Mouse (Mus musculus) limb, embryonic 15.5 days (tissue): Measurements from ENCODE around the gene Nipal1. TPM values are rescaled to one million over a fixed set of nuclear protein-coding genes. Genes with fewer than 3 reads are reported as not detected.
A peak's percentile ranks its signal among the peaks of the same experiment; 100 is the strongest.

ENCODE experiments used
- ATAC-seq: fragments of 200-750 bp; cut with Nextera tagmentation; 2 replicates; pipeline ENCODE4 v1.8.0; 2017; ENCODE audit warnings: low read depth, moderate TSS enrichment; ENCODE audit not compliant: insufficient number of reproducible peaks, low FRiP score, low TSS enrichment
- H3K27ac ChIP-seq: fragments of 300-500 bp; sonication (generic); 2 replicates; pipeline ENCODE4 v1.5.1; 2015; ENCODE audit warnings: moderate library complexity, mild to moderate bottlenecking, inconsistent platforms
- H3K27me3 ChIP-seq: fragments of 300-500 bp; sonication (generic); 2 replicates; pipeline ENCODE4 v1.6.1; 2015; ENCODE audit warnings: inconsistent platforms
- H3K36me3 ChIP-seq: fragments of 300-500 bp; sonication (generic); 2 replicates; pipeline ENCODE4 v1.6.1; 2015; ENCODE audit warnings: inconsistent platforms
- H3K4me1 ChIP-seq: fragments of 300-500 bp; sonication (generic); 2 replicates; pipeline ENCODE4 v1.6.1; 2015; ENCODE audit warnings: inconsistent platforms
- H3K4me2 ChIP-seq: fragments of 300-500 bp; sonication (generic); 2 replicates; pipeline ENCODE4 v1.6.1; 2015; ENCODE audit warnings: mild to moderate bottlenecking, inconsistent platforms
- H3K4me3 ChIP-seq: fragments of 300-500 bp; sonication (generic); 2 replicates; pipeline ENCODE4 v1.5.1; 2015; ENCODE audit warnings: mild to moderate bottlenecking, inconsistent platforms
- H3K9ac ChIP-seq: fragments of 300-500 bp; sonication (generic); 2 replicates; pipeline ENCODE4 v1.6.1; 2015; ENCODE audit warnings: inconsistent platforms
- H3K9me3 ChIP-seq: fragments of 300-500 bp; sonication (generic); 2 replicates; pipeline ENCODE4 v1.6.1; 2016; ENCODE audit warnings: inconsistent platforms
- WGBS: fragments of 180-500 bp; shearing (Covaris S2); methylation state at CpG from one replicate; pipeline ENCODE4 v1.1.7; 2015; 5-methylcytosine and 5-hydroxymethylcytosine counted together
- polyA plus RNA-seq: library from polyadenylated mRNA; unstranded; fragments of >200 nt; fragmentation: Nextera tagmentation; extraction: Ambion mirVana; gene quantifications from 2 replicates; pipeline ENCODE4 v1.2.1, GENCODE M21; 2015

Nipal1 gene
- polyA plus RNA-seq, result 24.8 and 27.7 TPM in 2 replicates

- ATAC-seq, result peak; percentile 84
- no peaks in the 10 kb centered on the region for H3K9me3 ChIP-seq
- peak within 1 kb of the TSS; percentile 81 for H3K4me2 ChIP-seq
- no peak within 1 kb of the TSS for H3K27ac ChIP-seq
- peaks cover 28% of the 10 kb centered on the region for H3K27me3 ChIP-seq
- H3K36me3 ChIP-seq, result no peaks in the 10 kb centered on the region
- H3K9ac ChIP-seq, result peak within 1 kb of the TSS; percentile 42
- H3K4me3 ChIP-seq, result peak within 1 kb of the TSS; percentile 50
- under 1% methylated on average over 25 of the region's 25 CpGs for WGBS
- peaks cover 13% of the 10 kb centered on the region for H3K4me1 ChIP-seq
These were observed at the start of gene Nipal1 for GRCm38 (mm10) chr5:72647418-72647907. Gene Nipal1 (plus strand): TSS chr5:72647795.

- no peak for ATAC-seq
- WGBS, result 14% methylated on average over 5 of the region's 5 CpGs
These were observed 46.6 kb upstream of the Nipal1 start for GRCm38 (mm10) chr5:72601006-72601405.

DNA sequence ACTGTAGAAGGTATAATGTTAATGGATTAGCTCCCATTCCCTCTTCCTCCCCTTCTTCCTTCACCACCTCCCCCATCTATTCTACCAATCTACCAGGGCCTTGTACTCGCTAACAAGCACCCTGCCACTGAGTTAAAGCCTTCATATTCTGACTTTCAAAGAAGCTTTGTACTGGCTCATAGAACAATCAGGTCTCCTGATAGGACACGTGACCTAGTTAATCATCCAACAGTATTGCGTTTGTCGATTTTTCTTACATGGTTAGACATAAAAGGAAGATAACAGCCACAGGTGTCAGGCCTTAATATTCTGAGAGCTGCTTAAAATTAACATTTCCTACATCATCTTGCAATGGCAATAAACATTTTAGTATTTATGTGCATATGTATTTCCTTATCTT lies 44.5 kb upstream of the Nipal1 start:
- WGBS, result 88% methylated on average over 4 of the region's 4 CpGs
- H3K4me2 ChIP-seq, result no peak overlapping the region
- H3K27ac ChIP-seq, result no peak overlapping the region
- H3K4me3 ChIP-seq, result no peak overlapping the region
- H3K9ac ChIP-seq, result no peak overlapping the region
- no peaks in the 10 kb centered on the region for H3K27me3 ChIP-seq
- ATAC-seq, result no peak
- no peaks in the 10 kb centered on the region for H3K9me3 ChIP-seq
- no peaks in the 10 kb centered on the region for H3K4me1 ChIP-seq
- H3K36me3 ChIP-seq, result no peaks in the 10 kb centered on the region

More at GRCm38 (mm10) chr5:72601006-72601405, 46.6 kb upstream of the Nipal1 start:
- no peaks in the 10 kb centered on the region for H3K27me3 ChIP-seq
- H3K4me1 ChIP-seq, result no peaks in the 10 kb centered on the region
- no peak overlapping the region for H3K4me3 ChIP-seq
- H3K36me3 ChIP-seq, result no peaks in the 10 kb centered on the region
- no peak overlapping the region for H3K9ac ChIP-seq
- no peak overlapping the region for H3K27ac ChIP-seq
- H3K9me3 ChIP-seq, result no peaks in the 10 kb centered on the region
- no peak overlapping the region for H3K4me2 ChIP-seq

DNA sequence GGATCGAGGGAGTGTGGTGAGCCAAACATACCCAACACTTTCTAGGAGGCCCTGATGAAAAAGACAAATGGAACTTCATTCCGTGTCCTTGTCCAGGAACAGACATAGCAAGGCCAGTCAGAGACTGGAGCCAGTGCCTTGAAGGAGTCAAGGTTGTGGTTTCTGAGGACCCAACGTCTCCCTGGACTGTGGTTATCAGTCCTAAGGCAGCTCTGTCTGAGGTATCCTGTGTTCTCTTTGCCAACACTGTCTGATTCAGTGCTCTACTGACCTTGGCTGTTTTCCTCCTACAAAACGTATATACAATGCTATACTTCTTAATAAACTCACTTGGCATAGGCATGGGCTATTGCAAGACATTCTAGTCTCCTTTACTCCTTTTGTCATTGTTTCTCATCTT lies 30.2 kb upstream of the Nipal1 start:
- Histone ChIP-seq H3K4me2 (no peak overlapping the region), H3K36me3 (no peaks in the 10 kb centered on the region), H3K27ac (no peak overlapping the region), H3K9me3 (no peaks in the 10 kb centered on the region), H3K27me3 (no peaks in the 10 kb centered on the region), H3K4me1 (no peaks in the 10 kb centered on the region), H3K9ac (no peak overlapping the region), H3K4me3 (no peak overlapping the region)
- ATAC-seq, result no peak
- 75% methylated on average over 4 of the region's 4 CpGs for WGBS

- Histone ChIP-seq H3K27ac (no peak overlapping the region), H3K9ac (no peak overlapping the region), H3K36me3 (no peaks in the 10 kb centered on the region), H3K4me2 (no peak overlapping the region), H3K27me3 (no peaks in the 10 kb centered on the region), H3K4me3 (no peak overlapping the region), H3K4me1 (no peaks in the 10 kb centered on the region), H3K9me3 (no peaks in the 10 kb centered on the region)
- ATAC-seq, result no peak
- WGBS, result 81% methylated on average over 1 of the region's 1 CpGs
These were observed 26.6 kb upstream of the Nipal1 start for GRCm38 (mm10) chr5:72621022-72621421.

GRCm38 (mm10) chr5:72630026-72630425 lies 17.6 kb upstream of the Nipal1 start:
- Histone ChIP-seq H3K9ac (no peak overlapping the region), H3K4me3 (no peak overlapping the region), H3K27ac (no peak overlapping the region), H3K4me1 (no peaks in the 10 kb centered on the region), H3K4me2 (no peak overlapping the region), H3K27me3 (no peaks in the 10 kb centered on the region), H3K9me3 (no peaks in the 10 kb centered on the region), H3K36me3 (no peaks in the 10 kb centered on the region)
- ATAC-seq, result no peak
- 84% methylated on average over 6 of the region's 6 CpGs for WGBS

- 82% methylated on average over 9 of the region's 9 CpGs for WGBS
- H3K4me2 ChIP-seq, result no peak overlapping the region
These were observed 12.8 kb upstream of the Nipal1 start for GRCm38 (mm10) chr5:72634791-72635271.

DNA sequence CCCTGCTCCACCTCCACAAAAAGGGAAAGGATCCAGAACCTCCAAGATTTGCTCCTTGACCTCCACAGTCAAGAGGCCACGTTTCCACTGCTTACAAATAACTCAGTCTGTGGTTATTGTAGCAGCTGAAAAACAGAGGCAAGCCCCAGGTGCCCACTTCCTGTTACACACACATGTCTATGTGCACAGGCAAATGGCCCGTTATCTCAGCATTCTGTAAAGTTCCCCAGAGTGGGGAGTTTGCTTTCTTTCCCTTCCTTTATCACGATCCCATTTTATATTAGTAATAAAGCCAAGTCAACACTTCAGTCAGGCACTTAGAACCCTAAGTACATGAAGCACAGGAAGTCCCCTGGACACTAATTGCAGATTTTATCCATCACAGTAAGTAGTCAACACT lies 11.5 kb upstream of the Nipal1 start:
- 39% methylated on average over 3 of the region's 3 CpGs for WGBS
- no peaks in the 10 kb centered on the region for H3K9me3 ChIP-seq
- H3K9ac ChIP-seq, result no peak overlapping the region
- no peak overlapping the region for H3K4me3 ChIP-seq
- H3K36me3 ChIP-seq, result no peaks in the 10 kb centered on the region
- H3K27ac ChIP-seq, result no peak overlapping the region
- no peaks in the 10 kb centered on the region for H3K4me1 ChIP-seq
- H3K4me2 ChIP-seq, result no peak overlapping the region
- ATAC-seq, result no peak
- H3K27me3 ChIP-seq, result no peaks in the 10 kb centered on the region

More at GRCm38 (mm10) chr5:72634791-72635271, 12.8 kb upstream of the Nipal1 start:
- H3K9ac ChIP-seq, result no peak overlapping the region
- no peak overlapping the region for H3K27ac ChIP-seq
- no peaks in the 10 kb centered on the region for H3K9me3 ChIP-seq
- ATAC-seq, result no peak
- H3K36me3 ChIP-seq, result no peaks in the 10 kb centered on the region
- H3K4me1 ChIP-seq, result no peaks in the 10 kb centered on the region
- no peaks in the 10 kb centered on the region for H3K27me3 ChIP-seq
- no peak overlapping the region for H3K4me3 ChIP-seq

- Histone ChIP-seq H3K27ac (no peak overlapping the region), H3K4me2 (no peak overlapping the region), H3K4me3 (no peak overlapping the region), H3K36me3 (no peaks in the 10 kb centered on the region), H3K9ac (no peak overlapping the region), H3K9me3 (no peaks in the 10 kb centered on the region), H3K4me1 (no peaks in the 10 kb centered on the region), H3K27me3 (no peaks in the 10 kb centered on the region)
- ATAC-seq, result no peak
- 86% methylated on average over 3 of the region's 3 CpGs for WGBS
These were observed 11.0 kb upstream of the Nipal1 start for GRCm38 (mm10) chr5:72636576-72636975.

GRCm38 (mm10) chr5:72640072-72640471 lies 7.5 kb upstream of the Nipal1 start:
- no peaks in the 10 kb centered on the region for H3K36me3 ChIP-seq
- no peak overlapping the region for H3K9ac ChIP-seq
- H3K9me3 ChIP-seq, result no peaks in the 10 kb centered on the region
- H3K27me3 ChIP-seq, result 0 out of 2 replicates have a peak, but pooled peaks cover 4% of the 10 kb centered on the region
- no peak overlapping the region for H3K4me2 ChIP-seq
- no peak for ATAC-seq
- H3K27ac ChIP-seq, result no peak overlapping the region
- WGBS, result 93% methylated on average over 1 of the region's 1 CpGs
- H3K4me1 ChIP-seq, result no peaks in the 10 kb centered on the region
- H3K4me3 ChIP-seq, result no peak overlapping the region

DNA sequence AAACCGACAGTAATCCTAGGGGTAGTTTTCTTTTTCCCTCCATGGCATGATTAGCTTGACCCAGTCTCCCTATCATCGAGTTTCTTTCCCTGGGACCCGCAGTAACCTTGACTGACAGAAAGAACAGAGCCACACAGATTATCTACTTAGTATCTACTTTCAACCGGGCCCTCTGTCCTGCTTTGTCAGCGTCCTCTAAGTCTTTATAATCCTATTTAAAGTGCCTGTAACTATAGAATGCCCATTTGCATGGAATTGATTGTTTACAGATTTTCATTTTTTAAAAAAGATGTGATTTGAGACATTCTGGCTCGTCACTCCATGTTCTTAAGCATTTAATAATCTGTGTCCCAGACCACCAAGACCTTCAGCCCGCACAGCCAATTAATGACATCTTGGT lies 3.9 kb upstream of the Nipal1 start:
- peaks cover 13% of the 10 kb centered on the region for H3K4me1 ChIP-seq
- no peak overlapping the region for H3K4me2 ChIP-seq
- no peaks in the 10 kb centered on the region for H3K9me3 ChIP-seq
- no peak for ATAC-seq
- 53% methylated on average over 7 of the region's 7 CpGs for WGBS
- no peaks in the 10 kb centered on the region for H3K36me3 ChIP-seq
- H3K9ac ChIP-seq, result no peak overlapping the region
- H3K4me3 ChIP-seq, result no peak overlapping the region
- H3K27ac ChIP-seq, result no peak overlapping the region
- peaks cover 21% of the 10 kb centered on the region for H3K27me3 ChIP-seq

GRCm38 (mm10) chr5:72644175-72644574 lies 3.4 kb upstream of the Nipal1 start, which contains the start of gene Cnga1:
Gene Cnga1 (minus strand): TSS chr5:72644275.
- peaks cover 13% of the 10 kb centered on the region for H3K4me1 ChIP-seq
- H3K4me3 ChIP-seq, result no peak within 1 kb of the TSS
- no peak within 1 kb of the TSS for H3K9ac ChIP-seq
- H3K9me3 ChIP-seq, result no peaks in the 10 kb centered on the region
- H3K4me2 ChIP-seq, result no peak within 1 kb of the TSS
- WGBS, result 38% methylated on average over 1 of the region's 1 CpGs
- no peak within 1 kb of the TSS for H3K27ac ChIP-seq
- H3K36me3 ChIP-seq, result no peaks in the 10 kb centered on the region
- ATAC-seq, result no peak
- H3K27me3 ChIP-seq, result peaks cover 26% of the 10 kb centered on the region

DNA sequence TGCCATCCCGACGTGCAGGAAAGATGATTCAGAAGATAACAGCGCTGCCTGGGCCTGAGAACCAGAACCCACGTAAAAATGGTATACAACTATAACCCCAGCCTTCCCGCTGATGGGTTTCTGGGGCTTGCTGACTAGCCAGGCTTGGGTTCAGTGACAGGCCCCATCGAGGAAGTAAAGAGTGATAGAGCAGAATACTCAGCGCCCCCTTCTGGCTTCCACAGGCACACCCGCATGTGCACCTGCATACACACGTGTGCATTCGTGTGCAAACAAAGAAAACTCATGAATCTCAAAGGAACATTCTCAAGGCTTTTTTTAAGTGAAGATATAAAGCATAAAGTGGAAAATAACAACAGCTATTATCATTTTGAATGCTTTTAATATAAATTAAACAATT lies 1.5 kb upstream of the Nipal1 start:
- no peaks in the 10 kb centered on the region for H3K9me3 ChIP-seq
- WGBS, result 32% methylated on average over 10 of the region's 10 CpGs
- peaks cover 28% of the 10 kb centered on the region for H3K27me3 ChIP-seq
- peaks cover 13% of the 10 kb centered on the region for H3K4me1 ChIP-seq
- no peak overlapping the region for H3K27ac ChIP-seq
- H3K4me3 ChIP-seq, result no peak overlapping the region
- no peaks in the 10 kb centered on the region for H3K36me3 ChIP-seq
- ATAC-seq, result no peak
- H3K4me2 ChIP-seq, result no peak overlapping the region
- H3K9ac ChIP-seq, result no peak overlapping the region
